Mouse (Mus musculus) limb, embryonic 15.5 days (tissue): Measurements from ENCODE around the gene Chp2. TPM values are rescaled to one million over a fixed set of nuclear protein-coding genes. Genes with fewer than 3 reads are reported as not detected.

Experiments
- ATAC-seq: fragments of 200-750 bp; cut with Nextera tagmentation; 2 replicates; pipeline ENCODE4 v1.8.0; 2017; ENCODE audit warnings: low read depth, moderate TSS enrichment; ENCODE audit not compliant: insufficient number of reproducible peaks, low FRiP score, low TSS enrichment
- H3K27ac ChIP-seq: fragments of 300-500 bp; sonication (generic); 2 replicates; pipeline ENCODE4 v1.5.1; 2015; ENCODE audit warnings: moderate library complexity, mild to moderate bottlenecking, inconsistent platforms
- H3K27me3 ChIP-seq: fragments of 300-500 bp; sonication (generic); 2 replicates; pipeline ENCODE4 v1.6.1; 2015; ENCODE audit warnings: inconsistent platforms
- H3K36me3 ChIP-seq: fragments of 300-500 bp; sonication (generic); 2 replicates; pipeline ENCODE4 v1.6.1; 2015; ENCODE audit warnings: inconsistent platforms
- H3K4me1 ChIP-seq: fragments of 300-500 bp; sonication (generic); 2 replicates; pipeline ENCODE4 v1.6.1; 2015; ENCODE audit warnings: inconsistent platforms
- H3K4me2 ChIP-seq: fragments of 300-500 bp; sonication (generic); 2 replicates; pipeline ENCODE4 v1.6.1; 2015; ENCODE audit warnings: mild to moderate bottlenecking, inconsistent platforms
- H3K4me3 ChIP-seq: fragments of 300-500 bp; sonication (generic); 2 replicates; pipeline ENCODE4 v1.5.1; 2015; ENCODE audit warnings: mild to moderate bottlenecking, inconsistent platforms
- H3K9ac ChIP-seq: fragments of 300-500 bp; sonication (generic); 2 replicates; pipeline ENCODE4 v1.6.1; 2015; ENCODE audit warnings: inconsistent platforms
- H3K9me3 ChIP-seq: fragments of 300-500 bp; sonication (generic); 2 replicates; pipeline ENCODE4 v1.6.1; 2016; ENCODE audit warnings: inconsistent platforms
- WGBS: fragments of 180-500 bp; shearing (Covaris S2); methylation state at CpG from one replicate; pipeline ENCODE4 v1.1.7; 2015; 5-methylcytosine and 5-hydroxymethylcytosine counted together
- polyA plus RNA-seq: library from polyadenylated mRNA; unstranded; fragments of >200 nt; fragmentation: Nextera tagmentation; extraction: Ambion mirVana; gene quantifications from 2 replicates; pipeline ENCODE4 v1.2.1, GENCODE M21; 2015

The Chp2 gene
- polyA plus RNA-seq: 0.29 and 0.62 TPM in 2 replicates

DNA sequence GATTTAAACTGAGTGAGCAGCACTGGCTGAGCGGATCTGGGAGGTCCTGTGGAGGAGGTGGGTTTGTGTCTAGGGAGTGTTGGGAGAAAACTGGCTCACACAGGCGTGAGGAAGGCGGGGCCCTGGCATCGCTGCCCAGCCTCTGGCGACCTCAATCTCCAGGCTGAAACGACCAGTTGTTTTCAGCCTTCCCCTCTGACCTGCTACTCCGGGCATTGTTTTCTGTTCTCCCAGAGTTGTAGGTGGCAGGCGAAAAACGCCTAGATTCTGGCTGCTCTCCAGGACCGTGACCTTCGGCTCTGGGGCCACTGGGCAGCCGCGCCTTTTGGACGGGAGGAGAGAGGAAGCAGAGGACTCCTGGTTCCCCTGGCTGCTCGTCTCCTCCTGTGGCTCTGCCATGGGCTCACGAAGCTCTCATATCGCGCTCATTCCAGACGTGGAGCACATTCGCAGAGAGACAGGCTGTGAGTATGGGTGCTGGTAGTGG is at the start of gene Chp2:
TSS of gene Chp2 (plus strand) at position 182 of the 487 bp plus-strand sequence.
- peak within 1 kb of the TSS; percentile 35 for H3K4me2 ChIP-seq
- WGBS: 25% methylated on average over 20 of the region's 20 CpGs
- peaks cover 6% of the 10 kb centered on the region; the same call in 1 of the 2 replicates for H3K4me1 ChIP-seq
- no peaks in the 10 kb centered on the region for H3K9me3 ChIP-seq
- no peak within 1 kb of the TSS for H3K27ac ChIP-seq
- H3K4me3 ChIP-seq: peak within 1 kb of the TSS; percentile 19
- no peak within 1 kb of the TSS for H3K9ac ChIP-seq
- ATAC-seq: no peak
- H3K36me3 ChIP-seq: no peaks in the 10 kb centered on the region
- peaks cover 7% of the 10 kb centered on the region; the same call in 1 of the 2 replicates for H3K27me3 ChIP-seq

DNA sequence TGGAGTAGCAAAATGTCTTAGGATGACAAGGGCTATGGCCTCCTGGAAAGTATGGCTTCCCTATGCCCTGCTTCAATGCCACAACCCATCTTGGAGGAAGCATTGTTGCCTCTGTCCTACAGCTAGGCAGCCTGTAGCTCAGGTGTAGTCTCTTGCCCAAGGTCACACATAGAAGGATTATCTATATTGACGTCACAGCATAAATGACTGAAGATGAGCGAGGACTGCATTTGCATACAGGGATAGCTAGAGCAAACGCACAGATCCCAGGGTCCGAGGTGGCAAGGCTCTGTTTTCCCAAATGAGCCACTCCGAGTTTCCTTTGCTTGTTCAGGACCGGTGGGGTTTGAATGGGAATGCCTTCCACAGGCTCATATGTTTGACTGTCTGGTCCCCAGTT is 48.6 kb upstream of the Chp2 start:
- Histone ChIP-seq H3K36me3 (peaks cover 48% of the 10 kb centered on the region), H3K27ac (no peak overlapping the region), H3K4me1 (no peaks in the 10 kb centered on the region), H3K9me3 (no peaks in the 10 kb centered on the region), H3K4me2 (no peak overlapping the region), H3K27me3 (no peaks in the 10 kb centered on the region), H3K9ac (no peak overlapping the region), H3K4me3 (no peak overlapping the region)
- WGBS: 80% methylated on average over 6 of the region's 6 CpGs
- no peak for ATAC-seq

DNA sequence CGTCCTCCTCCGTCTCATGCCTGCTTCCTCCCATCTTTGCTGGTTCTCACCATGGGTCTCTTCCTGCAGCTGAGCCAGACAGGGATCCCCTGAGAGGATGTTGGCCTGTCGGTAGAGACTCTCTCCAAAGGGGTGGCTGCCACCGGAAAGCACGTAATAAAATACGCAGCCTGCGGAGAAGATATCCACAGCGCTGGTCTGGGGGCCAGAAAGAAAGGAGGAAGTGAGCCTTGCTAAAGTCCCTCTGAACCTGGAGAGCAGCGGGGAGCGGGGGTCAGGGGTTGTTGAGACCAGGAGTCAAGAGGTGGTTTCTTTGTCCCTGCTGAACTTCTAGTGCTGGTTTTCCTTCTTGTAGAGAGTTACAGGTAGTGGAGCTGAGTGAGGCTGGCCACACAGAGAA is 47.7 kb upstream of the Chp2 start:
- Histone ChIP-seq H3K4me1 (no peaks in the 10 kb centered on the region), H3K36me3 (peaks cover 40% of the 10 kb centered on the region), H3K4me2 (no peak overlapping the region), H3K9me3 (no peaks in the 10 kb centered on the region), H3K9ac (no peak overlapping the region), H3K4me3 (no peak overlapping the region), H3K27ac (no peak overlapping the region), H3K27me3 (no peaks in the 10 kb centered on the region)
- 62% methylated on average over 10 of the region's 10 CpGs for WGBS
- ATAC-seq: no peak

DNA sequence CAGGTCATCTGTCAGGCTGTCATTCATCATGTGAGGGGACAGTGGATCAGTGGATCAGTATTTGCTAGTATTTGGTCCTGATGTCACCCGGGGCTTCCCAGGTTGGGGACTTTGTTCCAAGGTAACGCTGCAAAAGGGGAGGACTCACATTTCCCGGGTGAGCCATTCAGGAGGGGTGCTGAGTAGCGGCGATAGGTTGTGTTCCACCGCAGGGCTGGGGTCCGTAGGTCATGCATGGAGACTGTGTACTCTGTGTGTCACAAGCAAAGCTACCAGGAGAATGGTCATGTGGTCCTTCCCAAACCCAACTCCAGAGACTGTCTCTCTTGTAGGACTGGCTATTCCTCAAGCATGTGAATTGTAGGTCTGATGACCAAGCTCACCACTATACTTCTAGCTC is 38.6 kb upstream of the Chp2 start:
- Histone ChIP-seq H3K4me3 (no peak overlapping the region), H3K9me3 (no peaks in the 10 kb centered on the region), H3K4me1 (peaks cover 1% of the 10 kb centered on the region; the same call in 1 of the 2 replicates), H3K27ac (no peak overlapping the region), H3K36me3 (no peaks in the 10 kb centered on the region), H3K4me2 (no peak overlapping the region), H3K9ac (no peak overlapping the region), H3K27me3 (no peaks in the 10 kb centered on the region; the same call in 1 of the 2 replicates)
- 92% methylated on average over 7 of the region's 7 CpGs for WGBS
- ATAC-seq: no peak

DNA sequence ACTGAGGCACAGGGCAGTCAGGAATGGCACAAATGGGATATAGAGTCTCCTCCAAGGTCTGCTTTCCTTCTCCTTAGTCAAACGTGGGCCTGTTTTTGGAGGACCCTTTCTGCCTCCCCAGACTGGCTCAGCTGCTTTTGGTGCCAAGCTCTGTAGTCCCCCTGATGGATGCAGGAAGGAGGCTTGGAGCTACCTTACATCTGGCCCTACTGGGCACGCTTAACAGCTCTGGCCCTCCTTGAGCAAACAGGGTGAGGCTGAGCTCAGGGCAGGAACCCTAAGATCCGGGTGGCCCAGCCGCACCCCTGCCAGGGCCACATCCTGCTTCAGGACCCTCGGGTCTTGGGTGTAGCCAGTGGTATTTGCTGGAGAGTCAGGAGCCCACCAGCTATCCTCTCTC is 34.7 kb upstream of the Chp2 start:
- WGBS: 67% methylated on average over 5 of the region's 5 CpGs

DNA sequence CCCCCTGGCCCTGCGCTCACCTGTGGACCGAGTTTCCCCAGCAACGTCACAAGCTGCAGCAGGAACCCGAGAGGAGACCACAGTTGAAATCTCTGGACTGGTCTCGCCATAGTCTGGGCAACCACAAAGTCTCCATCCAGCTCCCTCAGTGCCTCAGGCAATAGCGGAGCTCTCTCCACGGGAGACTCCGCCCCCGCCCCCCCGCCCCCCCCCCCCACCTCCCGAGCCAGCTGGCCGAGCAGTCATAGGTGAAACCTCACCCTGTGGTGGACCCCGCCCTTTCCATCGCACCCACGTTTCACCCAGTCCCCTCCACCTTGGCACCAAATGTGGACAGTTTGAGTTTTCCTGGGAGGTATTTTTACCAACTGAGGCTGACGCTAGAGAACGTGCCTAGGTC is 33.3 kb upstream of the Chp2 start, which contains the start of gene Ern2:
TSS of gene Ern2 (minus strand) at position 165 of the 400 bp plus-strand sequence.
- Histone ChIP-seq H3K9ac (no peak within 1 kb of the TSS), H3K36me3 (no peaks in the 10 kb centered on the region), H3K27ac (no peak within 1 kb of the TSS), H3K27me3 (no peaks in the 10 kb centered on the region; the same call in 1 of the 2 replicates), H3K4me3 (no peak within 1 kb of the TSS), H3K4me1 (peaks cover 4% of the 10 kb centered on the region), H3K9me3 (no peaks in the 10 kb centered on the region), H3K4me2 (peak within 1 kb of the TSS; percentile 27; the same call in 1 of the 2 replicates)
- 12% methylated on average over 17 of the region's 17 CpGs for WGBS
- ATAC-seq: no peak

More for the DNA sequence above, 34.7 kb upstream of the Chp2 start:
- Histone ChIP-seq H3K36me3 (no peaks in the 10 kb centered on the region), H3K9me3 (no peaks in the 10 kb centered on the region), H3K27ac (no peak overlapping the region), H3K4me3 (no peak overlapping the region), H3K4me1 (peaks cover 4% of the 10 kb centered on the region), H3K9ac (no peak overlapping the region), H3K27me3 (no peaks in the 10 kb centered on the region; the same call in 1 of the 2 replicates), H3K4me2 (no peak overlapping the region)
- no peak for ATAC-seq

DNA sequence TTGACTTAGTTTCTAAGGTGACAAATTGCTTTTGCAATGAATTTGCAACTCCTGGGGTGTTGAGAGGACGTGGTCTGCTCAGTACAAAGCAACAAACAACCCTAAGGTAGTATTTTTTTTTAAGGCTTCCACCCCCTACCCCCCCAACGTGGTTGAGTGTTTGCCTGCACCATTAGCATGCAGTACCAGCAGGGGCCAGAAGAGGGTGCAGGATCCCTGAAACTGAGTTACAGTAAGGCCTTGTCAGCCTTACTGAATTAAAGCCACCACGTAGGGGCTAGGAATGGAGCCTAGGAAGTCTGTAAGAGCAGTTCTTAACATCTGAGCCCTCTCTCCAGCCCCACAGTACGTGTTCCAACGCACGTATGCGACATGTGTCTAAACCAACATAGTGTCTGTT is 29.8 kb upstream of the Chp2 start:
- no peak for ATAC-seq

DNA sequence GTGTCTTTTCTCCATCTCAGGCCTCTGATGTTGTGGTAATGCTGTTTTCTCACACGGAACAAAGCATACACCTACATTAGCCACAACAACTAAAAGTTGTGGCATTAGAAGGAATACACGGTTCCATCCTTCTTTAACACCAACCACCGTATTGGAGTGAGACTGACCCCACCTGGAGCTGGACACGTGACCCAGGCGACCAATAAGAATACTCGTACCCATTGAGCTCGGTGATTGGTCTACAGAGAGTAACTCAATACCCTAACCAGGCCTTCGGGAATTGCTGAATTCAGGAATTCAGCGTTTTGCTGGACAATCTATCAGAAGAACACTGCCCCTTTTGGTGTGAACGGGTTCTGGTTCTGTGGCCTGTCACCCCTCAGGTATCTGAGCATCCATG is 28.2 kb upstream of the Chp2 start:
- Histone ChIP-seq H3K36me3 (no peaks in the 10 kb centered on the region), H3K9ac (no peak overlapping the region), H3K27me3 (no peaks in the 10 kb centered on the region), H3K4me2 (no peak overlapping the region), H3K4me1 (no peaks in the 10 kb centered on the region; the same call in 1 of the 2 replicates), H3K9me3 (no peaks in the 10 kb centered on the region), H3K27ac (no peak overlapping the region), H3K4me3 (no peak overlapping the region)
- ATAC-seq: no peak
- WGBS: 56% methylated on average over 10 of the region's 10 CpGs

More for the DNA sequence above, 29.8 kb upstream of the Chp2 start:
- Histone ChIP-seq H3K36me3 (no peaks in the 10 kb centered on the region), H3K9me3 (no peaks in the 10 kb centered on the region), H3K9ac (no peak overlapping the region), H3K27me3 (no peaks in the 10 kb centered on the region; the same call in 1 of the 2 replicates), H3K27ac (no peak overlapping the region), H3K4me3 (no peak overlapping the region), H3K4me1 (peaks cover 4% of the 10 kb centered on the region), H3K4me2 (no peak overlapping the region)
- WGBS: 36% methylated on average over 7 of the region's 7 CpGs

DNA sequence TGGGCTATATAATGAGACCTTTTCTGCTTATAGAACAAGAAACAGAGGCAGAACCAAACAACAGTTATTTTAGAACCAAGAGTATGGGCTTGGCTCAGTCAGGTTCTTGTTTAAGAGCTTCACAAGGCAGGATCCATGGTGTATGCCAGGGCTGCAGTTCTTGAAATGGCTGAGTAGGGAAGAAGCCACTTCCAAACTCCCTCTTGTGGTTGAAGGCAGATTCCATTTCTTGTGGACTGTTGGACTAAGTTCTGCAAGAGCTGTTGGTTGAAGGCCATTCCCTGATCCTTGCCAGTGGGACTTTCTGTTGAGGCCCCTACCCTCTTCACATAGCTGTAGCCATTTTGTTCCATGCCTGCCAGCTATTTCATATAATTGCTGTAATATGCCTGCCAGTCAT is 25.4 kb upstream of the Chp2 start:
- Histone ChIP-seq H3K4me2 (no peak overlapping the region), H3K36me3 (no peaks in the 10 kb centered on the region), H3K27ac (no peak overlapping the region), H3K9ac (no peak overlapping the region), H3K4me3 (no peak overlapping the region), H3K4me1 (no peaks in the 10 kb centered on the region; the same call in 1 of the 2 replicates), H3K27me3 (no peaks in the 10 kb centered on the region), H3K9me3 (no peaks in the 10 kb centered on the region)
- ATAC-seq: no peak

DNA sequence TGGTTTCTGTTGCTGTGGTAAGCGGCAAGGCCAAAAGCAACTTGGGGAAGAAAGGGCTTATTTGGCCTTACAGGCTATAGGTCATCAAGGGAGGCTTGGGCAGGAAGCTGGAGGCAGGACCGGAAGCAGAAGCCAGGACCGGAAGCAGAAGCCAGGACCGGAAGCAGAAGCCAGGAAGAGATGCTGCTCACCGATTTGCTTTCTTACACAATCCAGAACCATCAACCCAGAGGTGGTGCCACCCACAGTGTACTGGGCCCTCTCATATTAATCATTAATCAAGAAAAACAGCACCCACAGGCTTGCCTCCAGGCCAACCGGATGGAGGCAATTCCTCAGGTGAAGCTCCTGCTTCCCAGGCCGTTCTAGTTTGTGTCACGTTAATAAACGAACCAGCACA is 22.5 kb upstream of the Chp2 start:
- 79% methylated on average over 9 of the region's 9 CpGs for WGBS
- no peak overlapping the region for H3K4me2 ChIP-seq
- no peak overlapping the region for H3K27ac ChIP-seq
- no peaks in the 10 kb centered on the region for H3K9me3 ChIP-seq
- no peak overlapping the region for H3K4me3 ChIP-seq
- no peak overlapping the region for H3K9ac ChIP-seq
- no peak for ATAC-seq
- no peaks in the 10 kb centered on the region for H3K36me3 ChIP-seq
- H3K27me3 ChIP-seq: no peaks in the 10 kb centered on the region
- H3K4me1 ChIP-seq: no peaks in the 10 kb centered on the region

DNA sequence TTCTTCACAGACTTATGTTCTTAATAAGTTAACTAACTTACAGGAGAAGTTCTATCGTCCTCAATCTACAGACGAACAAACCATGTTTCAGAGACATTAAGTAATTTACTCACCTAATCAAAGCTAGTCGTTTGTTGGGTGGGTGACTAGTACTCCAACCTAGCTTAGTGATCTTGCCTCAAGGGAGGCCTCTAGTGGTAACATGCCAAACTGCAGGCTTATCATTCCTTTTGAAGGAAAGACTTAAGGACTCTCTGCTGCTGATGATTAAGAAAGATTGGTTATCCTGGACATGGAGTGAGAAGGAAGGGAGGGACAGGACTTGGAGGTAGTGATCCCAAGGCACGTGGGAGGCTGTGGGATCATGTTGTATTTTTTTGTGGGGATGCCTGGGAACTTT is 22.0 kb upstream of the Chp2 start:
- Histone ChIP-seq H3K4me3 (no peak overlapping the region), H3K9me3 (no peaks in the 10 kb centered on the region), H3K36me3 (no peaks in the 10 kb centered on the region), H3K9ac (no peak overlapping the region), H3K4me1 (no peaks in the 10 kb centered on the region), H3K27me3 (no peaks in the 10 kb centered on the region), H3K27ac (no peak overlapping the region), H3K4me2 (no peak overlapping the region)
- ATAC-seq: no peak
- 32% methylated on average over 4 of the region's 4 CpGs for WGBS

DNA sequence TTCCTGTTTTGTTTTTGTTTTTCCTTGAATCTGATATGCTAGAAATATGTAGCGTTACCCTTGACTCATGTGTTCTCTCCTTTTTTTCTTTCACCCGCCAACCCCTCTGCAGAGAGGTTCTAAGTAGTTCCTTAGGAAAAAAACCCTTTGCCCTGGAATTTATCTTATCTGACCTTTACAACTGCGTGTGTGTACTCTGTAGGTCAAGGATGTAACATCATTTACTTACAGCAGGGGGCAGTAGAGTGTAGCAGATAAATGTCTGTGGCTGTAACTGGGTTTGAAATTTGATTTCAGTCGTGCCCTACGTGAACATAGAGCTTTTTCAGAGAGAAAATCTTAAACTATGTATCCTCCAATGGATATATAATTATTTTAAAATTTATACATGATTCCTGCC is 20.0 kb upstream of the Chp2 start:
- H3K4me3 ChIP-seq: no peak overlapping the region
- H3K4me2 ChIP-seq: no peak overlapping the region
- ATAC-seq: no peak
- H3K27ac ChIP-seq: no peak overlapping the region
- H3K36me3 ChIP-seq: no peaks in the 10 kb centered on the region
- H3K9ac ChIP-seq: no peak overlapping the region
- 24% methylated on average over 5 of the region's 5 CpGs for WGBS
- no peaks in the 10 kb centered on the region for H3K4me1 ChIP-seq
- H3K9me3 ChIP-seq: no peaks in the 10 kb centered on the region
- H3K27me3 ChIP-seq: no peaks in the 10 kb centered on the region

DNA sequence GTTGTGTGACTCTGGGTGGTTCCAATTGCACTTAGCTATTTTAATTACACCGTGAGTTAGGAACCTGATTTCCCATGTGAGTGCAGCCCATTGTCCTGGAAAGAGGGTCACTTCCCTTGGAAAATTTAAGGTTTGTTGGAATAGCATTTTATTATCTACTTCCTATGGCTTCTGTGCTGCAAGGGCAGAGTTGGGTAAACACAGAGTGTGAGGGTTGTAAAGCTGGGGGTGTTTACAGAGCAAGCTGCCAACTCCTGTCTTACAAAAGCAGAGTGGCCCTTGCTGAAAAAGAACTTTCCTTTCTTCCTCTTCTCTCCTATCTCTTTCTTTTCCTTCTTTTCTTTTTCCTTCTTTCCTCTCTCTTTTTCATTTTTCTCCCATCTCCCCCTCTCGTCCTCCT is 15.4 kb upstream of the Chp2 start:
- WGBS: 35% methylated on average over 2 of the region's 2 CpGs
- ATAC-seq: no peak
- no peak overlapping the region for H3K9ac ChIP-seq
- no peak overlapping the region for H3K4me2 ChIP-seq
- no peaks in the 10 kb centered on the region for H3K9me3 ChIP-seq
- H3K27ac ChIP-seq: no peak overlapping the region
- H3K36me3 ChIP-seq: no peaks in the 10 kb centered on the region
- H3K4me1 ChIP-seq: no peaks in the 10 kb centered on the region
- H3K27me3 ChIP-seq: no peaks in the 10 kb centered on the region
- no peak overlapping the region for H3K4me3 ChIP-seq
